Mouse (Mus musculus): Measurements from ENCODE around the gene Rin2. TPM values are rescaled to one million over a fixed set of nuclear protein-coding genes. Genes with fewer than 3 reads are reported as not detected.

Gene Rin2
- total and polyA plus RNA-seq, 3 experiments: 0.44 TPM; not detected in 2

DNA sequence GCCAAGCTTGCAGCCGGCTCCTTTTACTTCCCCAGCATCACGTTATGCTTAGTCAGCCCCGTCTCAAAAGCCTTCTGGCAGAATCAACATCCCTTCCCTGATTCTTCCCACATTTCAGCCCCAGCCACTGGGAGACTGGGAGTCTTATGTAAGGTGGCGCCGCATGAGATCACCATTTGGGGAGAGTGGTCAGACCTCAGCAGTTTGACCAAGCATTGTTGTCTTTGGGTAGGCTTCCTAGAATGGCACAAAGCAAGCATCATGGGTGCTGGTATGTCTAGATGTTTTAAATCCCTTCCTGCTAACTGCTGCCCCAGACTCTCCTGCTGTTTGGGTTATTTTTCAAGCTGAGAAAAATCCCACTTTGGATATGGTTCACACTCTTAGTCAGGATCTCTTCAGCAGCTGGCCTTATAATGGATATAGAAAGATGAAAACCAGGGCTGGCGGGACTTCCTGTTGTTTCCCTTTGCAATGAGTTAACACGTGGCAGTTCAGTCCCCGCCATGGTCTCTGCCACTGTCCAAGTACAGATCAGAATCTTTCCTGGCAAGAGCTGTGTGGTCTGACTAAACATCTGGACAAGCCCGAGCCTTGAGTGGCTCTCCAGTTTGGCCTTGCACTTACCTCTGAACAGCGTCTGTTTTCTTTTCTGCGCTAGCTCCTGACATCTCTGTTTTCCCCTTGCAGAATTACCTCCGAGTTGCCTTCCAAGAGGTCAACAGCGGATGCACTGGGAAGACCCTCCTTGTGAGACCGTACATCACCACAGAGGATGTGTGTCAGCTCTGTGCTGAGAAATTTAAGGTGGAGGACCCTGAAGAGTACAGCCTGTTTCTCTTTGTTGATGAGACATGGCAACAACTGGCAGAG, 210.1 kb downstream of the Rin2 start:
- H3K9me3 ChIP-seq (replicated peaks): peaks cover 32% of the 10 kb centered on the region
- no peaks in the 10 kb centered on the region for H3K27me3 ChIP-seq (ENCODE audit: insufficient read depth, low read length)
- H3K4me3 ChIP-seq (ENCODE audit: low read depth, low read length): no peak overlapping the region
- ATAC-seq (ENCODE audit: extremely low read depth, insufficient number of reproducible peaks, low FRiP score, poor library complexity, severe bottlenecking) (no peak), DNase-seq (ENCODE audit: low spot score) (no peak)
- H3K4me1 ChIP-seq (ENCODE audit: insufficient read depth, low read depth, low read length): no peaks in the 10 kb centered on the region
- no peak for TF ChIP-seq CTCF (IDR thresholded peaks at IDR 0.05; ENCODE audit: low read depth, low read length)
- no peak for TF ChIP-seq POLR2AphosphoS5 (IDR thresholded peaks at IDR 0.05; ENCODE audit: insufficient replicate concordance, low read depth, low read length)
- no peak for TF ChIP-seq GATA1 (IDR thresholded peaks at IDR 0.05; ENCODE audit: borderline replicate concordance, low read length)
- TF ChIP-seq TAL1 (conservative IDR thresholded peaks at IDR 0.05; ENCODE audit: low read depth, low read length): no peak
- TF ChIP-seq GATA2 (IDR thresholded peaks at IDR 0.05; ENCODE audit: borderline replicate concordance, low read depth, low read length): no peak
- H3K36me3 ChIP-seq (replicated peaks): no peaks in the 10 kb centered on the region

DNA sequence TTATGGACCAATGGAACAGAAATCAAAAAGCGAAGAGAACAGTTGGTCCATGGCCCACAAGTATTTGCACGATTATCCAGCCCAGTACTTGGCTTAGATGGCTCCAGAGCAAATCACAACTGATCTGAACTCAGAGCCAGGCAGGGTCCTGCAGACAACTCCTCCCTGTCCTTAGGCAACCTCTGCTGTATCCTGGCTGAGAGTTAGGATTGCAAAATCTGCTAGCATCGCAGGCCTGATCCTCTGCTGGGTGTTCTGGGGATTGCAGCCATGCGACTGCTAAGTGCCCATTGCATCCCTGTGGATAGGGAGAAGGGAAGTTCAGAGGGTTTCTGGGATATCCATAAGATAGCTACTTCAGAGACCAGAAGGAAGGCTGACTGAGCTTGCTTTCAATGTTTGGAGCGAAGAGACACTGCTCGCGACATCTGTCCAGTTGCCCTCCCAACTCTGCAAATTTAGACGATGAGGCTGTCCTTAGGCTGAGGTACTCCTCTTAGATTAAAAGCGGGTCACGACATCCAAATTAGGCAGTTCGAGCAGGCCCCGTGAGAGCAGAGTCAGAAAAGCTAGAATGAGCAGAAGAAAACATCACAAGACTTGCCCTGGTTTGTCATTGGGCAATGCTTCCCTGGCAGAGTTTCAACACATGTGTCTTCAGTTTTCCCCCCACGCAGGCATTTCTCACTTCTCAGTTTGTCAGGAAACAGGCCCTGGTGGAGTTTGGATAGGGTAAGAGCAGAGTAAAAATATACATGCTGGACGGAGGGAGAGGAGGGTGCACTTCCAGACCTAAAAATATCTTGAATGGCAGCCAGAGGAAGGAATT, 213.1 kb downstream of the Rin2 start:
- H3K27me3 ChIP-seq (ENCODE audit: insufficient read depth, low read length): no peaks in the 10 kb centered on the region
- no peak overlapping the region for H3K4me3 ChIP-seq (ENCODE audit: low read depth, low read length)
- no peak for DNase-seq (ENCODE audit: low spot score)
- H3K36me3 ChIP-seq (replicated peaks): no peaks in the 10 kb centered on the region
- TF ChIP-seq POLR2AphosphoS5 (IDR thresholded peaks at IDR 0.05; ENCODE audit: insufficient replicate concordance, low read depth, low read length) (no peak), TAL1 (conservative IDR thresholded peaks at IDR 0.05; ENCODE audit: low read depth, low read length) (no peak), CTCF (IDR thresholded peaks at IDR 0.05; ENCODE audit: low read depth, low read length) (no peak), GATA1 (IDR thresholded peaks at IDR 0.05; ENCODE audit: borderline replicate concordance, low read length) (no peak), GATA2 (IDR thresholded peaks at IDR 0.05; ENCODE audit: borderline replicate concordance, low read depth, low read length) (no peak)
- H3K9me3 ChIP-seq (replicated peaks): peaks cover 22% of the 10 kb centered on the region
- no peak for ATAC-seq (ENCODE audit: extremely low read depth, insufficient number of reproducible peaks, low FRiP score, poor library complexity, severe bottlenecking)
- H3K4me1 ChIP-seq (ENCODE audit: insufficient read depth, low read depth, low read length): no peaks in the 10 kb centered on the region

DNA sequence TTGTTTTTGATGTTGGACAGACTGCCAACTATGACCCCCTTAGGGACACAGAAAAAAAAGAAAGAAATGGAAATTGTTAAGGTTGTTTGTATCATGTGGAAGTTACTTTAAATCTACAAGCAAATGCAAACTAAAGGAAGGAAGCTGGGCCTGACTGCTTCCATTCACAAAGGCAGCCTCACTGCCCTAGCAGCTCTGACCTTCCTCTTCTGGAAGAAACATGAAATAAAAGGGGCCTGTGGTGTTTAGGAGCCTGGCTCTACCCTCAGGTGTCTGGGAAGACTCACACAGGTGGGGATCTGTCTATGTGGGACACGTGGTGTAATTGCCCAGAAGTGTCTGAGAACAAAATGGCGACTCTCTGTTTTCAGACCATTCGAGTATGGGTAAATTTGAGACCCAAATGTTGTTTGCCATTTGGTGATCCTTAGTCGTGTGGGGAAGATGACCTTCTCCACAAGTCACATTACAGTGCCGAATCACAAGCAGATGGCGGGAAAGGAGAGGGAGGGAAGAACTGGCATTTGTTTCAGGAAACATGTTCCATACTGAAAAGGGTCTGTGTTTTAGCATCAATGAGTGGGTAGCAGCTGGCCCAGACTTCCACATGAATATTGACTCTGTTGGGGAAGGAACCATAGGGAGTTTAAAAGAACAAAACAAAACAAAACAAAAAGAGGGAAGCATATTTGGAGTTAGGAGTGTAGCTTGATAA, 213.9 kb downstream of the Rin2 start:
- Histone ChIP-seq H3K9me3 (replicated peaks) (peaks cover 19% of the 10 kb centered on the region; the same call in 1 of the 2 replicates), H3K27me3 (ENCODE audit: insufficient read depth, low read length) (no peaks in the 10 kb centered on the region), H3K4me1 (ENCODE audit: insufficient read depth, low read depth, low read length) (no peaks in the 10 kb centered on the region), H3K4me3 (ENCODE audit: low read depth, low read length) (no peak overlapping the region), H3K36me3 (replicated peaks) (no peaks in the 10 kb centered on the region)
- DNase-seq (ENCODE audit: low spot score): no peak
- TF ChIP-seq TAL1 (conservative IDR thresholded peaks at IDR 0.05; ENCODE audit: low read depth, low read length): no peak
- TF ChIP-seq CTCF (IDR thresholded peaks at IDR 0.05; ENCODE audit: low read depth, low read length): no peak
- TF ChIP-seq GATA1 (IDR thresholded peaks at IDR 0.05; ENCODE audit: borderline replicate concordance, low read length): no peak
- TF ChIP-seq GATA2 (IDR thresholded peaks at IDR 0.05; ENCODE audit: borderline replicate concordance, low read depth, low read length): no peak
- no peak for TF ChIP-seq POLR2AphosphoS5 (IDR thresholded peaks at IDR 0.05; ENCODE audit: insufficient replicate concordance, low read depth, low read length)
- no peak for ATAC-seq (ENCODE audit: extremely low read depth, insufficient number of reproducible peaks, low FRiP score, poor library complexity, severe bottlenecking)

DNA sequence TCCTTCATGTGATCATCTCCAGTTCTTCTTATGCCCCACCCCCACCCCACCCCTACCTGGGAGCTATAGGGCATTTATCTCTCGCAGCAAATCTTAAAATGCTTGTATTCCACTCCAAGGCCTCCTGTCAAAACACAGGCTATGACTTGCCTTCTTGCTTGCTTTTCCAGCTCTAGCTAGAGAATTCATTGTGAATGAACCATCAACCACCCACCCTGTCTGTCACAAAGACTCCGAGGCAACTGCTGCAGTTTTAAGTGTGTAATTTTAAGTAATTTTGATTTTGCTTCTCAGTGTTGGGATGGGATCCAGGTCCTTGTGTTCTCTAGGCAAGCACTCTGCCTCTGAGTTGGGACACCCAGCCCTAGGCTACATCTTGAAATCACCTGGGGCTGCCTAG, 215.6 kb downstream of the Rin2 start:
- TF ChIP-seq TAL1 (conservative IDR thresholded peaks at IDR 0.05; ENCODE audit: low read depth, low read length) (no peak), POLR2AphosphoS5 (IDR thresholded peaks at IDR 0.05; ENCODE audit: insufficient replicate concordance, low read depth, low read length) (no peak), CTCF (IDR thresholded peaks at IDR 0.05; ENCODE audit: low read depth, low read length) (no peak)
- peaks cover 8% of the 10 kb centered on the region; the same call in 1 of the 2 replicates for H3K9me3 ChIP-seq (replicated peaks)
- H3K27me3 ChIP-seq (ENCODE audit: insufficient read depth, low read length): no peaks in the 10 kb centered on the region
- no peaks in the 10 kb centered on the region for H3K36me3 ChIP-seq (replicated peaks)
- ATAC-seq (ENCODE audit: extremely low read depth, insufficient number of reproducible peaks, low FRiP score, poor library complexity, severe bottlenecking) (no peak), DNase-seq (ENCODE audit: low spot score) (no peak)
- no peak overlapping the region for H3K4me3 ChIP-seq (ENCODE audit: low read depth, low read length)
- no peaks in the 10 kb centered on the region for H3K4me1 ChIP-seq (ENCODE audit: insufficient read depth, low read depth, low read length)

DNA sequence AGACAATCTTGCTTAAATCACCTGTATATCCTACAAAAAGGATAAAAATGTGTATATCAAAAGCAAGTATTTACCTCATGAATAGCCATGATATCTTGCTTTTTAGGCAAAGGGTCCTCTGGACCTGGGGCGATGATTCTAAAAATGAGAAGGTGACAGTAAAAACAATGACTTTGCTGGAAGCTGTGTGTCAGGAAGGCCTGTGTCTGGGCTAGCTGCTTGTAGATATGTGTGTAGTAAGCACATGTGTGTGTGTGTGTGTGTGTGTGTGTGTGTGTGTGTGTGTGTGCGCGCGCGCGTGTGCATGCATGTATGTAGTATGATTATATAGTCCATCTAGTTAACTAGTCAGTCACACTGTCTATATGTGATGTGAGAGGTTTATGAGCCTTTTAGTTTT, 218.7 kb downstream of the Rin2 start:
- no peaks in the 10 kb centered on the region for H3K36me3 ChIP-seq (replicated peaks)
- DNase-seq (ENCODE audit: low spot score) (no peak), ATAC-seq (ENCODE audit: extremely low read depth, insufficient number of reproducible peaks, low FRiP score, poor library complexity, severe bottlenecking) (no peak)
- no peak for TF ChIP-seq POLR2AphosphoS5 (IDR thresholded peaks at IDR 0.05; ENCODE audit: insufficient replicate concordance, low read depth, low read length)
- no peak for TF ChIP-seq GATA1 (IDR thresholded peaks at IDR 0.05; ENCODE audit: borderline replicate concordance, low read length)
- no peak for TF ChIP-seq GATA2 (IDR thresholded peaks at IDR 0.05; ENCODE audit: borderline replicate concordance, low read depth, low read length)
- no peak for TF ChIP-seq TAL1 (conservative IDR thresholded peaks at IDR 0.05; ENCODE audit: low read depth, low read length)
- TF ChIP-seq CTCF (IDR thresholded peaks at IDR 0.05; ENCODE audit: low read depth, low read length): no peak
- H3K4me1 ChIP-seq (ENCODE audit: insufficient read depth, low read depth, low read length): no peaks in the 10 kb centered on the region
- no peak overlapping the region for H3K4me3 ChIP-seq (ENCODE audit: low read depth, low read length)
- H3K27me3 ChIP-seq (ENCODE audit: insufficient read depth, low read length): no peaks in the 10 kb centered on the region
- no peaks in the 10 kb centered on the region for H3K9me3 ChIP-seq (replicated peaks)

Measured in G1E (cell line).